Mouse (Mus musculus): ENCODE results near the gene Xrcc3.

Xrcc3 gene

GRCm38 (mm10) chr12:111814769-111815762 is 1.4 kb upstream of the Xrcc3 start:
- peak; percentile 37 for DNase-seq (ENCODE audit: low read depth)

- no peak for DNase-seq (ENCODE audit: low read depth)
These were observed 435 bp downstream of the Xrcc3 start for GRCm38 (mm10) chr12:111813111-111813765.

GRCm38 (mm10) chr12:111812611-111813010 is 1.1 kb downstream of the Xrcc3 start:
- DNase-seq (ENCODE audit: low read depth) = no peak

GRCm38 (mm10) chr12:111812075-111812474 is 1.6 kb downstream of the Xrcc3 start:
- no peak for DNase-seq (ENCODE audit: low read depth)

GRCm38 (mm10) chr12:111809762-111810161 is 3.9 kb downstream of the Xrcc3 start:
- DNase-seq (ENCODE audit: low read depth) = peak; percentile 54

GRCm38 (mm10) chr12:111808775-111809174 is 4.9 kb downstream of the Xrcc3 start:
- no peak for DNase-seq (ENCODE audit: low read depth)

GRCm38 (mm10) chr12:111803538-111803937 is 10.1 kb downstream of the Xrcc3 start:
- DNase-seq (ENCODE audit: low read depth) = no peak

- no peak for DNase-seq (ENCODE audit: low read depth)
These were observed 13.1 kb downstream of the Xrcc3 start for GRCm38 (mm10) chr12:111800459-111801183.

- DNase-seq (ENCODE audit: low read depth) = no peak
These were observed 15.2 kb downstream of the Xrcc3 start for GRCm38 (mm10) chr12:111798493-111798892.

- DNase-seq (ENCODE audit: low read depth) = no peak
These were observed 16.4 kb downstream of the Xrcc3 start for GRCm38 (mm10) chr12:111797251-111797650.

- DNase-seq (ENCODE audit: low read depth) = no peak
These were observed 18.3 kb downstream of the Xrcc3 start for GRCm38 (mm10) chr12:111795180-111795895.

GRCm38 (mm10) chr12:111794526-111795179 is 19.0 kb downstream of the Xrcc3 start:
- DNase-seq (ENCODE audit: low read depth) = no peak

GRCm38 (mm10) chr12:111794102-111794501 is 19.6 kb downstream of the Xrcc3 start:
- no peak for DNase-seq (ENCODE audit: low read depth)

GRCm38 (mm10) chr12:111791474-111792104 is 22.1 kb downstream of the Xrcc3 start:
- no peak for DNase-seq (ENCODE audit: low read depth)

- no peak for DNase-seq (ENCODE audit: low read depth)
These were observed 23.0 kb downstream of the Xrcc3 start for GRCm38 (mm10) chr12:111790631-111791030.

GRCm38 (mm10) chr12:111790090-111790489 is 23.6 kb downstream of the Xrcc3 start:
- no peak for DNase-seq (ENCODE audit: low read depth)

- peak; percentile 20 for DNase-seq (ENCODE audit: low read depth)
These were observed 26.7 kb downstream of the Xrcc3 start for GRCm38 (mm10) chr12:111787015-111787414.

GRCm38 (mm10) chr12:111785174-111785573 is 28.5 kb downstream of the Xrcc3 start:
- no peak for DNase-seq (ENCODE audit: low read depth)

- DNase-seq (ENCODE audit: low read depth) = no peak
These were observed 34.1 kb downstream of the Xrcc3 start for GRCm38 (mm10) chr12:111779544-111779943.

- no peak for DNase-seq (ENCODE audit: low read depth)
These were observed 35.8 kb downstream of the Xrcc3 start for GRCm38 (mm10) chr12:111777919-111778318.

- no peak for DNase-seq (ENCODE audit: low read depth)
These were observed 38.8 kb downstream of the Xrcc3 start for GRCm38 (mm10) chr12:111774845-111775244.

Data from c-Kit-positive CD71-positive TER-119-negative erythroid progenitor cells, embryonic 14.5 days (primary cell).